Mouse (Mus musculus) T-cell, adult 2 months (primary cell): ENCODE data around the gene Chit1.

Experiments
- DNase-seq: peaks from one replicate; pipeline ENCODE4 v3.0.0; 2022; ENCODE audit warnings: low spot score

Chit1 gene

GRCm38 (mm10) chr1:134184089-134184488, 73.0 kb downstream of the Chit1 start:
- DNase-seq, result no peak

- DNase-seq, result no peak
These were observed 77.2 kb downstream of the Chit1 start for GRCm38 (mm10) chr1:134188217-134188616.

- DNase-seq, result no peak
These were observed 78.1 kb downstream of the Chit1 start for GRCm38 (mm10) chr1:134188989-134189729.

GRCm38 (mm10) chr1:134191192-134191591, 80.2 kb downstream of the Chit1 start:
- DNase-seq, result no peak

- DNase-seq, result no peak
These were observed 81.0 kb downstream of the Chit1 start for GRCm38 (mm10) chr1:134192024-134192423.

- DNase-seq, result no peak
These were observed 82.1 kb downstream of the Chit1 start, which contains the start of gene Mybph for GRCm38 (mm10) chr1:134193126-134193525. Gene Mybph, plus strand, starts transcription at chr1:134193448.

- no peak for DNase-seq
These were observed 82.7 kb downstream of the Chit1 start for GRCm38 (mm10) chr1:134193674-134194197.

GRCm38 (mm10) chr1:134194298-134195022, 83.4 kb downstream of the Chit1 start:
- DNase-seq, result no peak

GRCm38 (mm10) chr1:134195117-134195516, 84.1 kb downstream of the Chit1 start:
- no peak for DNase-seq

GRCm38 (mm10) chr1:134195571-134195970, 84.5 kb downstream of the Chit1 start:
- no peak for DNase-seq

GRCm38 (mm10) chr1:134195979-134196378, 84.9 kb downstream of the Chit1 start:
- no peak for DNase-seq

- DNase-seq, result peak; percentile 20
These were observed 85.3 kb downstream of the Chit1 start for GRCm38 (mm10) chr1:134196386-134196785.

- DNase-seq, result no peak
These were observed 86.4 kb downstream of the Chit1 start for GRCm38 (mm10) chr1:134197325-134197982.

- DNase-seq, result no peak
These were observed 87.4 kb downstream of the Chit1 start for GRCm38 (mm10) chr1:134198197-134198995.

GRCm38 (mm10) chr1:134200481-134200880, 89.4 kb downstream of the Chit1 start:
- DNase-seq, result no peak
